Mouse (Mus musculus): ENCODE measurements around the gene Acy3. TPM values are rescaled to one million over a fixed set of nuclear protein-coding genes. Genes with fewer than 3 reads are reported as not detected.

Acy3 gene
- total RNA-seq, 2 experiments from 2014 or later, result 1.7 to 2.6 TPM

DNA sequence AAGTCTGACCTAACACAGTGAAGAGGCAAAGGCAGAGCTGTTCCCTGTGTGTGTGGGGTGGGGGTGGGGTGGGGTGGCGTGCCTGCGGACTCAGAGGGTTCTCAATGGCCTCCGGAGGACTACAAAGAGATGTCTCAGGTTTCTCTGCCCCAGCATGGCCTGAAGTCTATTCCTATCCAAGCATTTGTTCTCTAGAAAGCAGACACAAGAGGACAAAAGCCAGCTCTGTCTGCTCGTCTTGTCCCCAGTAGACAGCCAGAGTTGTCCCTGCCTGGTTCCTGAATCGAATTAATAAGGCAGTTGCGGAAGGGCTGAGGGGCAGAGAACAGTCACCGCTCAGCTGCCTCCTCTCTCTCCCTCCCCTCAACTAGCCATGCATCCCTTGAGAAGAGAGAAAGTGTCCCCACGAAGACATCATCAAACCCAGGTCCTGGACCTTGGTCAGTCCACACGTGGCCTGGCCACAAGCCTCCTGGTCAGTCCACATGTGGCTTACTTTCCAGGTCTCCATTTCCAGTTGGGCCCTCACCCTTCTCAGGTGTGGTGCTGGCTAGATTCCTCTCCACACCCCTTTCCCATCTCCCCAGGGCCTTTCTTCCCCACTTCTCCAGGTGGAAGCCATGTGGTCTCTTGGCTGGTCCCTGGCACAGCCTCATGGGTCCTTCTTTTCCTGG, 2.7 kb upstream of the Acy3 start:
- intact Hi-C loops (cut with DNase I), result loop anchor here (5.0 to 10.0 kb wide), 2 partner anchors 199 to 256 kb away; no protein-coding TSS in a partner anchor
- H3K4me3 ChIP-seq, result no peak overlapping the region
- no peak for DNase-seq
- no peak overlapping the region; the same call in 1 of the 2 replicates for H3K27ac ChIP-seq
- TF ChIP-seq CTCF (IDR thresholded peaks at IDR 0.05), result no peak

DNA sequence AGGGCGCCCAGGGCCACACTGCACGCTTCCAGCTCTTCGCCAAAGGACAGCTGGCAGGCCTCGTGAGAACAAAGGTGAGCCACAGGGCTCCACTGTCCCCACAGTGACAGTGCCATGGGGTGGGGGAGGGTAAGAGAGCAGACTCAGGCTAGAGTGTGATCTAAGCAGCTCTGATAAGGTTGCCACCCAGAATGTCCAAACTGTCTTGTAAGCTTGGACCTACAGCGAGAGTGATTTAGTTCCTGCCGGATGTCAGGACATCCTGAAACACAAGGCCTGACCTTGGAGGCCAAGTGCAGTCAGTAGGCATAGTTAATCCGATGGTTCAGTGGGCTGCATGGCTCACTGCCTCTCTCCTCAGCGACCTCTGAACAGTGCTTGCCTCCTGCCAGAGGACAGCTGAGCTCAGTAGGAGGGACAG, 1.1 kb upstream of the Acy3 start:
- intact Hi-C loops (cut with DNase I), result loop anchor here (10.0 kb wide), 1 partner anchor 200 kb away; no protein-coding TSS in a partner anchor
- no peak overlapping the region for H3K4me3 ChIP-seq
- TF ChIP-seq CTCF (IDR thresholded peaks at IDR 0.05), result no peak
- no peak for DNase-seq
- peak overlapping the region; percentile 86 for H3K27ac ChIP-seq

DNA sequence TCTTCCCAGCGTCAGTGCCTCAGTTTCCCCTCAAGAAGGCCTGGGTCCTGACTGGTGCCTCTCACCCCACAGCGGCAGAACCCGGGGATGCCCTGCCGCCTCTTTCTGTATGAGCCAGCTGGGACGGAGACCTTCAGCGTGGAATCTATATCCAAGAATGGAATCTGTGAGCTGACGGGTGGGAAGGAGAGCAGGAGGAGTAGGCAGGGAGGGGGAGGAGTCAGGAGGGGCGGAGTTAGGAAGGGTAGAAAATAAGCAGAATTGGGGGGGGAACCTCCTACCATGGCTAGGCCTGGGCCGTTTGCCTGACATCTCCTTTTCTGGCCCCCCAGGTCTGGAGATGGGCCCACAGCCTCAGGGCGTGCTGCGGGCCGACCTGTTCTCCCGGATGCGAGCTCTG, 1.7 kb downstream of the Acy3 start:
- intact Hi-C loops (cut with DNase I), result loop anchor here (10.0 kb wide), 1 partner anchor 203 kb away; no protein-coding TSS in a partner anchor
- no peak overlapping the region for H3K27ac ChIP-seq
- no peak overlapping the region for H3K4me3 ChIP-seq
- TF ChIP-seq CTCF (IDR thresholded peaks at IDR 0.05), result no peak
- DNase-seq, result no peak

DNA sequence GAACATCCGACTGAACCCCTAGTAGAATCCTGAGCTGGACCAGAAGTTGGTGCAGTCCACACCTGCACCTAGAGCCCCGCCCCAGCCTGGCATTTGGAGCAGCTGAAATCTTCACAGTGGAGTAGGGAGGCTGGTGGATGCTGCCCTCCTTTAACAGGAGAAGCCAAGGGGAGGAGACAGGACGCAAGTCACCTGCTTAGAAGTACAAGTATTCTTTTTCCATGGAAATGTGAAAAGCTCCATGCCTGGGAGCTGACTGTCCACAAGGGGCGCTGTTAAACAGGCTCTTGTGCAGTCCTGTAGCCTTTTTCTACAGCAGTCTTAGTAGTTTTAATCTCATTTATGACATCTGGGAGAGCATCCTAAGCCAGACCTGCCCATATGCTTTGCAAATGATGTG, 2.4 kb downstream of the Acy3 start:
- DNase-seq, result no peak
- intact Hi-C loops (cut with DNase I), result loop anchor here (10.0 kb wide), 1 partner anchor 204 kb away; no protein-coding TSS in a partner anchor
- Histone ChIP-seq H3K4me3 (no peak overlapping the region), H3K27ac (no peak overlapping the region)
- TF ChIP-seq CTCF (IDR thresholded peaks at IDR 0.05), result peak; percentile 20; the same call in 1 of the 2 replicates

DNA sequence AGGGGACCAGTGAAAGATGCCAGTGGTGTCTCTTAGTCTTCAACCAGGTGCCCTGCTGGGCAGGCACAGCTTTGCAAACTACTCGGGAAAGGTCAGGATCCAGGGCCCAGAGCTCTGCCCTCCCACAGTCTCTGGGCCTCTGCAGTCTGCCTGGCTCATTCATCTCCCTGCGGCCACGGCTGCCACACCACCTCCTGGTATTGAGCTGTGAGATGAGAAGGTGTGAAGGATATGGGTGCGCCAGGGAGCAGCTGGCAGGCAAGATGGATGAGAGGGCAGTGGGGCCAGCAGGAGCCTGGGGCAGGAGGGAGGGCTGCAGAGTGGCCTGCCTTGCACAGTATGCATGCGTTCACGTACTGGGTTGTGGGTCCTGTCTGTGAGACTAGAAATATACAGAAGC, 4.4 kb downstream of the Acy3 start:
- peak; percentile 71 for DNase-seq

DNA sequence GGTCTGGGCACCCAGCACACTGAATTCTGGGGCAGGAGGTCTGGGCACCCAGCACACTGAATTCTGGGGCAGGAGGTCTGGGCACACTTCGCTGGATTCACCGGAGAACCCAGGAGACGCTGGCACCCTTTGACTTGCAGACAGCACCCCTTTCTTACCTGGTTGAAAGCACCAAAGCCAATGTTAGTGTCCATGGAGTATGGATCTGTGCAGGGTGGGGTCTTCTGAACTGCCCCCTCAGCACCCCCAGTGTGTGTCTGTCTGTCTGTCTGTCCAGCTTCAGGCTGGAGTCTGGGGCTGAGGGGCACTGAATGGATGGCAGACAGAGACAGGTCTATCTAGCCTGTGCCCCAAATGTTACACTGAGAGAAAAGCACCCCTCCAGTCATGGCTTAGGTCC, 5.2 kb downstream of the Acy3 start:
- intact Hi-C loops (cut with DNase I), result no loop called here
- Histone ChIP-seq H3K4me3 (no peak overlapping the region), H3K27ac (no peak overlapping the region)
- DNase-seq, result no peak
- no peak for TF ChIP-seq CTCF (IDR thresholded peaks at IDR 0.05)

More for the DNA sequence above, 4.4 kb downstream of the Acy3 start:
- H3K4me3 ChIP-seq, result no peak overlapping the region
- peak overlapping the region; percentile 48 for H3K27ac ChIP-seq
- TF ChIP-seq CTCF (IDR thresholded peaks at IDR 0.05), result no peak
- intact Hi-C loops (cut with DNase I), result no loop called here

DNA sequence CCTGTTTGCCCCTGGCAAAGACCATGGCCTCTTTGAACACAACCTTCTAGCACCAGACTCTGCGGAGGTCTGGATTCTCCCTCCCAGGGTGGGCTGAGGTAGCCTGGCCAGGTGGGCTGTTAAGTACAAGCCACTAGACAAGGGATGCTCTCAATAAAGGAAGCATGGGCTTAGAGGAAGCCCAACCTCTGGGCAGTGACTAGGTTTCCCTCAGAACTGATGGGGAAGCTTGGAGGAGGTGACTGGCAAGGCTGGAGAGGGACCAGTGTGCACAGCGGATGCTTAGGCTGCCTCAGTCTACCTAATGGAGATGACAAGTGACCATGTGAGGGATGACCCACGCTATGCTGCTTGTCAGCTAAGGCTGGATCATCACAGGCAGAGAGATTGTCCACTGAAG, 5.6 kb downstream of the Acy3 start:
- no peak for DNase-seq
- H3K27ac ChIP-seq, result no peak overlapping the region
- intact Hi-C loops (cut with DNase I), result no loop called here
- H3K4me3 ChIP-seq, result no peak overlapping the region
- no peak for TF ChIP-seq CTCF (IDR thresholded peaks at IDR 0.05)

DNA sequence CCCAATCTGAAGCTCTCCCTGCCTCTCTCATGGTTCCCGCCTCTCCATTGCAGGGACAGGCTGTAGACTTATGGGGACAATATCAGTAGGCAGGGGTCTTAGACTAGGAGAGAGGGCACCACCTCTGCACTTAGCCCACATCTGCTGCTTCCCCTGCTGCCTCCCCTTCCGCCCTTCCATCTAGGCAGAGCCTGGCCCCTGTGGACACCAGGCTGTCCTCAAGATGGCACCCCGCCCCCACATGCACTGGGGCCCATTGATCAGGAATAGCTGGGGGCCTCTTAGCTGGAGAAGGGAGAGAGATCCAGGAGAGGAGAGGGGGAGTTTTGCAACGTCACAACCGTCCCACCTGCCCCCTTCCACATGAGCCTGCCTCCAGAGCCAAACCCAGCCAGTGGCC, 6.0 kb downstream of the Acy3 start, which contains the start of gene Tbx10:
Gene Tbx10 (plus strand): TSS at position 337 of the 400 bp plus-strand sequence.
- Histone ChIP-seq H3K27ac (no peak within 1 kb of the TSS), H3K4me3 (no peak within 1 kb of the TSS)
- no peak for DNase-seq
- intact Hi-C loops (cut with DNase I), result no loop called here
- TF ChIP-seq CTCF (IDR thresholded peaks at IDR 0.05), result no peak

DNA sequence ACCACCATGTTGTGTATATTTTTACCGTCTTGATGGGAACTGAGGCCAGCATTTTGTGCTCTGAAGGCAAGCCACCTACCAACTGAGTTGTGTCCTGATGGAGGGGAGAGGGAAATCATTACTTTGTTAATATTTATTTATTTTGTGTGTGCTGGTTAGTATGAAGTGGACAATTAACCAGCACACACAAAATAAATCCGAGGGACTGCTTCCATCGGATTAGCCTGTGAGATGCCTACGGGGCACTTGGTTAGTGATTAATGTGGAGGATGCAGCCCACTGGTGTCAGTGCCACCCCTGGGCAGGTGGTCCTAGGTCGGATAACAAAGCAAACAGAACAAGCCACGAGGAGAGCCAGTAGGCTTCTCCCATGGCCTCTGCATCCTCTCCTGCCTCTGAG, 8.6 kb downstream of the Acy3 start:
- Histone ChIP-seq H3K27ac (no peak overlapping the region), H3K4me3 (no peak overlapping the region)
- DNase-seq, result no peak
- TF ChIP-seq CTCF (IDR thresholded peaks at IDR 0.05), result no peak
- intact Hi-C loops (cut with DNase I), result no loop called here

DNA sequence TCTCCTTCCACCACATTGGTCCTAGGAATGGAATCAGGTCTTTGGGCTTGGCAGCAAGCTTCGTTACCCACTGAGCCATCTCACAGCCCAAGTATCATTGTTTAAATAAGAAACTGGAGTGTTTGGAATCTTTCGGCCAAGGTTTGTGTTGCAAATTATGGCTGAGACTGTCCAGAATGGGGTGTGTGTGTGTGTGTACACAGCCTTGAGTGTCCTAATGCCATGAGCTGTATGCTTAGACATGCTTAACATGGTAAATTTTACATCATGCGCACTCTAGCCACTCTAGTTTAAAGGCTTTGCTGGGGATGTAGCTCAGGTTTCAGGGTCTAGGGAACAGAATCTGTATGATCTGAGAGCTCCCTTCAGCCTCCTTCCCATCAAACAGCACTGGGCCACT, 9.1 kb downstream of the Acy3 start:
- Histone ChIP-seq H3K4me3 (no peak overlapping the region), H3K27ac (peak overlapping the region; percentile 68)
- intact Hi-C loops (cut with DNase I), result no loop called here
- DNase-seq, result no peak
- no peak for TF ChIP-seq CTCF (IDR thresholded peaks at IDR 0.05)

DNA sequence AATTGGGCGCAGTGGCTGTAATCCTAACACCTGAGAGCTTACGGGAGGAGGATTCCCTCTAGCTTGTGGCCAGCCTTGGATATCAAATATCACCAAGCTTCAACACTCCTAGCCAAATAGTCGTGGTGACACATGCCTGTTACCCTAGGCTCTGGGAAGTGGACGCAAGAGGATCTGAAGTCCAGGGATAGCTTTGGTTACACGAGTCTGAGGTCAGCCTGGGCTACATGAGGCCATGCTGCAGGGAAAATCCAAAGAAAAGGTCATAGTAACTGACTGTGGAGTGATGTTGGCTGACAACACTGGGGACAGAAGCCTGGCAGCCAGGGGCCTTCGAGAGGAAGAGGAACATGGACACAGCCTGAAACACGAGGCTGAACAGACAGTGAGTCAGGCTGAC, 9.7 kb downstream of the Acy3 start:
- no peak for TF ChIP-seq CTCF (IDR thresholded peaks at IDR 0.05)
- Histone ChIP-seq H3K27ac (peak overlapping the region; percentile 68), H3K4me3 (no peak overlapping the region)
- no peak for DNase-seq
- intact Hi-C loops (cut with DNase I), result no loop called here

DNA sequence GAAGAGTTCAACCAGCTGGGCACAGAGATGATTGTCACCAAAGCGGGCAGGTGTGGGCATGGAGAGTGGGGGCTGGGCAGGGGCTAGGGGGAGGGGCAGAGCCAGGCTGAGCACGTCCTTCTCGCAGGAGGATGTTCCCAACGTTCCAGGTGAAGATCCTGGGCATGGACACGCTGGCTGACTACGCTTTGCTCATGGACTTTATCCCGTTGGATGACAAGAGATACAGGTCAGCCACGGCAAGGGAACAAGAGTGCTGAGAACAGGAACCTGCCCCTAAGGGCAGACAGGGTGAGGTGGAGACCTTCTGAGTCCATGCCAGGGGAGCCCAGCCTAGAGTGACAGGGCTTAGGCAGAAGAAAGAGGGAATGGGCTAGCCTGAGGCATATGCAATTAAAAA, 10.4 kb downstream of the Acy3 start:
- no peak for DNase-seq
- no peak for TF ChIP-seq CTCF (IDR thresholded peaks at IDR 0.05)
- no peak overlapping the region for H3K4me3 ChIP-seq
- intact Hi-C loops (cut with DNase I), result no loop called here
- H3K27ac ChIP-seq, result peak overlapping the region; percentile 68; the same call in 1 of the 2 replicates

DNA sequence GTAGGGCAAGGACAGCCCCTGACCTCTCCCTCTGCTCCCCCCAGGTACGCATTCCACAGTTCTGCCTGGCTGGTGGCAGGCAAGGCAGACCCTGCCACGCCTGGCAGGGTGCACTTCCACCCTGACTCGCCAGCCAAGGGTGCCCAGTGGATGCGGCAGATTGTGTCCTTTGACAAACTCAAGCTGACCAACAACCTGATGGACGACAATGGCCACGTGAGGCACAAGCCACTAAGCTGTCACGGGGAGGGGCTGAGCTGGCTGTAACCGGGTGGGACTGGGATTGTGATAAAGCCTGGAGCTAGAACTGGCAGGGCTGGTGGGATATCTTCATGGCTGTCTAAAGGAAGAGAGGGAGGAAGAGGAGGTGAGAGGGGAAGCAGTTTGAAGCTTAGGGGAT, 10.9 kb downstream of the Acy3 start:
- H3K4me3 ChIP-seq, result no peak overlapping the region
- DNase-seq, result no peak
- no peak overlapping the region for H3K27ac ChIP-seq
- intact Hi-C loops (cut with DNase I), result no loop called here
- TF ChIP-seq CTCF (IDR thresholded peaks at IDR 0.05), result no peak

DNA sequence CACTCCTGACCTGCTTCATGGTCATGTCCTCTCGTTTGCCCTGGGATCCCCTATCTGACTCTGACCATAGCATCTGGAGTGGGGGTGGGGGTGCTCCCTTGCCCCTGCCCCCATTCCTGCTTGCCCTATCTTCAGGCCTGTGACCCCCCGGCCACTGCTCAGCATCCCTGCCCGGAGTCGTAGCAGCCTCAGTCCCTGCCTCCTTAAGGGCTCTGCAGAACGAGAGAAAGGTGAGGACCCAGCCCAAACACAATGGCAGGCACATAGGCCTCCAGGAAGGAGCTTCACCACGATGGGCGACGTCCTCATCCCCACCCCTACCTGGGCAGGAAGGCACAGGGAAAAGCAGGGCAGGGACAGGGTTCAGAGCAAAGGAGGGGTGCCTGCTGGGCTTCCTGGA, 12.0 kb downstream of the Acy3 start:
- no peak overlapping the region for H3K4me3 ChIP-seq
- DNase-seq, result no peak
- intact Hi-C loops (cut with DNase I), result no loop called here
- TF ChIP-seq CTCF (IDR thresholded peaks at IDR 0.05), result no peak
- no peak overlapping the region for H3K27ac ChIP-seq

All from gastrocnemius, adult 2 months (tissue).